Mouse (Mus musculus): ENCODE data around the gene Tex52. TPM values are rescaled to one million over a fixed set of nuclear protein-coding genes. Genes with fewer than 3 reads are reported as not detected.

Tex52 gene
- polyA plus RNA-seq, 1 experiment from 2014 or later = 0.61 TPM

GRCm38 (mm10) chr6:128355201-128355681 lies 20.0 kb upstream of the Tex52 start:
- H3K4me1 ChIP-seq (ENCODE audit: control insufficient read depth, insufficient read depth, low read depth, low read length) = peaks cover 18% of the 10 kb centered on the region
- H3K27me3 ChIP-seq (replicated peaks; ENCODE audit: control insufficient read depth, insufficient read depth, low read length) = no peaks in the 10 kb centered on the region
- peak; percentile 75 for ATAC-seq
- peak overlapping the region; percentile 87 for H3K4me3 ChIP-seq (ENCODE audit: low read length)
- peak overlapping the region; percentile 84 for H3K4me2 ChIP-seq (ENCODE audit: low read length)
- peaks cover 12% of the 10 kb centered on the region for H3K36me3 ChIP-seq (ENCODE audit: control insufficient read depth, insufficient read depth, low read length)
- WGBS = 0% methylated on average over 28 of the region's 28 CpGs
- H3K9ac ChIP-seq (ENCODE audit: low read depth, low read length) = peak overlapping the region; percentile 92
- H3K9me3 ChIP-seq (ENCODE audit: control insufficient read depth, low read length) = no peaks in the 10 kb centered on the region
- peak overlapping the region; percentile 94 for H3K27ac ChIP-seq (ENCODE audit: low read depth, low read length)

- peak within 1 kb of the TSS; percentile 92 for H3K9ac ChIP-seq (ENCODE audit: low read depth, low read length)
- H3K27ac ChIP-seq (ENCODE audit: low read depth, low read length) = peak within 1 kb of the TSS; percentile 94
- WGBS = 0% methylated on average over 37 of the region's 42 CpGs
- H3K4me1 ChIP-seq (ENCODE audit: control insufficient read depth, insufficient read depth, low read depth, low read length) = peaks cover 20% of the 10 kb centered on the region
- no peaks in the 10 kb centered on the region for H3K27me3 ChIP-seq (replicated peaks; ENCODE audit: control insufficient read depth, insufficient read depth, low read length)
- ATAC-seq = peak; percentile 99
- peak within 1 kb of the TSS; percentile 87 for H3K4me3 ChIP-seq (ENCODE audit: low read length)
- H3K36me3 ChIP-seq (ENCODE audit: control insufficient read depth, insufficient read depth, low read length) = peaks cover 12% of the 10 kb centered on the region
- no peaks in the 10 kb centered on the region for H3K9me3 ChIP-seq (ENCODE audit: control insufficient read depth, low read length)
- peak within 1 kb of the TSS; percentile 84 for H3K4me2 ChIP-seq (ENCODE audit: low read length)
Measured at GRCm38 (mm10) chr6:128355726-128356416, 19.4 kb upstream of the Tex52 start, which contains the start of gene Tulp3. Tulp3 (minus strand) TSS chr6:128355851.

GRCm38 (mm10) chr6:128358999-128359398 lies 16.3 kb upstream of the Tex52 start:
- H3K9ac ChIP-seq (ENCODE audit: low read depth, low read length) = no peak overlapping the region
- 4% methylated on average over 2 of the region's 2 CpGs for WGBS

GRCm38 (mm10) chr6:128361901-128362300 lies 13.4 kb upstream of the Tex52 start:
- peaks cover 17% of the 10 kb centered on the region for H3K4me1 ChIP-seq (ENCODE audit: control insufficient read depth, insufficient read depth, low read depth, low read length)
- H3K9me3 ChIP-seq (ENCODE audit: control insufficient read depth, low read length) = no peaks in the 10 kb centered on the region
- H3K9ac ChIP-seq (ENCODE audit: low read depth, low read length) = peak overlapping the region; percentile 77
- no peak for ATAC-seq
- peak overlapping the region; percentile 100 for H3K4me2 ChIP-seq (ENCODE audit: low read length)
- H3K27me3 ChIP-seq (replicated peaks; ENCODE audit: control insufficient read depth, insufficient read depth, low read length) = no peaks in the 10 kb centered on the region
- peak overlapping the region; percentile 89 for H3K27ac ChIP-seq (ENCODE audit: low read depth, low read length)
- peaks cover 12% of the 10 kb centered on the region for H3K36me3 ChIP-seq (ENCODE audit: control insufficient read depth, insufficient read depth, low read length)
- WGBS = 9% methylated on average over 9 of the region's 9 CpGs
- H3K4me3 ChIP-seq (ENCODE audit: low read length) = peak overlapping the region; percentile 83

More at GRCm38 (mm10) chr6:128358999-128359398, 16.3 kb upstream of the Tex52 start:
- Histone ChIP-seq H3K27ac (ENCODE audit: low read depth, low read length) (no peak overlapping the region), H3K27me3 (replicated peaks; ENCODE audit: control insufficient read depth, insufficient read depth, low read length) (no peaks in the 10 kb centered on the region), H3K9me3 (ENCODE audit: control insufficient read depth, low read length) (no peaks in the 10 kb centered on the region), H3K4me1 (ENCODE audit: control insufficient read depth, insufficient read depth, low read depth, low read length) (peaks cover 31% of the 10 kb centered on the region), H3K4me3 (ENCODE audit: low read length) (no peak overlapping the region), H3K36me3 (ENCODE audit: control insufficient read depth, insufficient read depth, low read length) (peaks cover 12% of the 10 kb centered on the region), H3K4me2 (ENCODE audit: low read length) (no peak overlapping the region)
- ATAC-seq = no peak

- H3K27me3 ChIP-seq (replicated peaks; ENCODE audit: control insufficient read depth, insufficient read depth, low read length) = no peaks in the 10 kb centered on the region
- peak within 1 kb of the TSS; percentile 77 for H3K9ac ChIP-seq (ENCODE audit: low read depth, low read length)
- no peaks in the 10 kb centered on the region for H3K9me3 ChIP-seq (ENCODE audit: control insufficient read depth, low read length)
- H3K4me3 ChIP-seq (ENCODE audit: low read length) = peak within 1 kb of the TSS; percentile 83
- under 1% methylated on average over 40 of the region's 76 CpGs for WGBS
- H3K36me3 ChIP-seq (ENCODE audit: control insufficient read depth, insufficient read depth, low read length) = peaks cover 7% of the 10 kb centered on the region; the same call in 1 of the 2 replicates
- H3K4me1 ChIP-seq (ENCODE audit: control insufficient read depth, insufficient read depth, low read depth, low read length) = peaks cover 17% of the 10 kb centered on the region
- peak within 1 kb of the TSS; percentile 100 for H3K4me2 ChIP-seq (ENCODE audit: low read length)
- H3K27ac ChIP-seq (ENCODE audit: low read depth, low read length) = peak within 1 kb of the TSS; percentile 89
- ATAC-seq = peak; percentile 93
Measured at GRCm38 (mm10) chr6:128362381-128363006, 12.8 kb upstream of the Tex52 start, which contains the start of the genes Rhno1 and Foxm1. Rhno1 (minus strand) TSS chr6:128362911. Foxm1 (plus strand) TSS chr6:128362967.

GRCm38 (mm10) chr6:128363007-128363825 lies 12.0 kb upstream of the Tex52 start:
- Histone ChIP-seq H3K9me3 (ENCODE audit: control insufficient read depth, low read length) (no peaks in the 10 kb centered on the region), H3K4me1 (ENCODE audit: control insufficient read depth, insufficient read depth, low read depth, low read length) (peaks cover 17% of the 10 kb centered on the region), H3K36me3 (ENCODE audit: control insufficient read depth, insufficient read depth, low read length) (0 out of 2 replicates have a peak, but pooled peaks cover 2% of the 10 kb centered on the region), H3K27ac (ENCODE audit: low read depth, low read length) (peak overlapping the region; percentile 89), H3K4me2 (ENCODE audit: low read length) (peak overlapping the region; percentile 100), H3K9ac (ENCODE audit: low read depth, low read length) (peak overlapping the region; percentile 77), H3K4me3 (ENCODE audit: low read length) (peak overlapping the region; percentile 83), H3K27me3 (replicated peaks; ENCODE audit: control insufficient read depth, insufficient read depth, low read length) (no peaks in the 10 kb centered on the region)
- ATAC-seq = no peak; the same call in 1 of the 2 replicates
- WGBS = under 1% methylated on average over 41 of the region's 46 CpGs

- H3K9ac ChIP-seq (ENCODE audit: low read depth, low read length) = no peak overlapping the region
- H3K4me3 ChIP-seq (ENCODE audit: low read length) = no peak overlapping the region
- no peaks in the 10 kb centered on the region for H3K27me3 ChIP-seq (replicated peaks; ENCODE audit: control insufficient read depth, insufficient read depth, low read length)
- no peak for ATAC-seq
- no peaks in the 10 kb centered on the region for H3K9me3 ChIP-seq (ENCODE audit: control insufficient read depth, low read length)
- H3K4me1 ChIP-seq (ENCODE audit: control insufficient read depth, insufficient read depth, low read depth, low read length) = peaks cover 17% of the 10 kb centered on the region
- no peaks in the 10 kb centered on the region for H3K36me3 ChIP-seq (ENCODE audit: control insufficient read depth, insufficient read depth, low read length)
- no peak overlapping the region for H3K4me2 ChIP-seq (ENCODE audit: low read length)
- H3K27ac ChIP-seq (ENCODE audit: low read depth, low read length) = no peak overlapping the region
- WGBS = 79% methylated on average over 6 of the region's 6 CpGs
Measured at GRCm38 (mm10) chr6:128364721-128365120, 10.5 kb upstream of the Tex52 start.

GRCm38 (mm10) chr6:128366466-128366865 lies 8.8 kb upstream of the Tex52 start:
- no peak for ATAC-seq
- Histone ChIP-seq H3K4me1 (ENCODE audit: control insufficient read depth, insufficient read depth, low read depth, low read length) (peaks cover 9% of the 10 kb centered on the region), H3K36me3 (ENCODE audit: control insufficient read depth, insufficient read depth, low read length) (no peaks in the 10 kb centered on the region), H3K9me3 (ENCODE audit: control insufficient read depth, low read length) (no peaks in the 10 kb centered on the region), H3K27ac (ENCODE audit: low read depth, low read length) (no peak overlapping the region), H3K9ac (ENCODE audit: low read depth, low read length) (no peak overlapping the region), H3K4me2 (ENCODE audit: low read length) (no peak overlapping the region), H3K4me3 (ENCODE audit: low read length) (no peak overlapping the region), H3K27me3 (replicated peaks; ENCODE audit: control insufficient read depth, insufficient read depth, low read length) (no peaks in the 10 kb centered on the region)
- 95% methylated on average over 5 of the region's 5 CpGs for WGBS

Data from hindbrain, embryonic 16.5 days (tissue).